Mouse (Mus musculus): ENCODE measurements around the gene Lgals3bp.
A peak's percentile ranks its signal among the peaks of the same experiment; 100 is the strongest.

Gene Lgals3bp

DNA sequence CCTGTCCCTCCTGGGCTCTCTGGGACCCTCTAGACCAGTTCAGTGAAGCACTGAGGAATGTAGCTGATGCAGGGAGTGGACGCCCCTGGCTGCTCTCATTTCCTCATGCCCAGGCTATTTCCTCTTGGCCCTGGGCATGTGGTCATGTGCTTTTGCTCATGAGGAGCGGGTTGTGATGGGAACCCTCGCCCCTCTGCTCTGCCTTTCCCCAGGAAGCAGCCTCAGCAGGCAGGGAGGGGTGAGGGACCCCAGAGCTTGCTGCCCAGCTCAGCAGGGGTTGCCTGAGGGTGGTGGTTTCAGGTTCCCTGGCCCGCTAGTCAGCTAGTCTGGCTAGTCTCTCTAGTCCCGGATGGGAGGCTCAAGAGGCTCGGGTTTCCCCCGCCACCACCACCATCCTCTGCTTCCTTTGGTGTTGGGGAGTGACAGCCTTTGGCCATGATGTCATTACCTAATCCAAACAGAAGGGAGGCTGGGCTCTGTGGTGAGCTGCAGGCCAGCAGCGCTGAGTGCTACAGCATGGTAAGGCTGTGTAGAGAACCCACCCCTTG, 38.8 kb downstream of the Lgals3bp start:
- DNase-seq (ENCODE audit: low spot score in 2 of 2) = no peak

DNA sequence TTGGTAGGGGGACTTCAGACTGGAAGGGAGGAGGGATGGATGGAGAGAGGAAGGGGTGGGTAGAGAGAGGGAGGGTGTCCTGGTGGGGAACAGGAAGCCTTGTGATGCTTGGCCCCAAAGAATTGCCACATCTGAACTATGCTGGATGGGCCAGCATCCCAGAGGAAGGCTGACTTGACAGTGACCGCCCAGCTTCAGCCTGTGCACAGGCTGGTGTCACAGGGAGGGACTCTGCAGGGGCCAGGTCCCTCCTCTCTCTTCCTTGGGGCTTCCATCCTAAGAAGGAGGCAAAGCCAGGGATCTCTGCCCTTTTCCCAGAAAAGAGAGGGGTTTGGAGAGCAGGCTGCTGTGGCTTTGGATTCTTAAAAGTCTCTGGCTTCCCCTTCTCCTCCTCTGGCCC, 39.4 kb downstream of the Lgals3bp start:
- no peak for DNase-seq (ENCODE audit: low spot score in 2 of 2)

DNA sequence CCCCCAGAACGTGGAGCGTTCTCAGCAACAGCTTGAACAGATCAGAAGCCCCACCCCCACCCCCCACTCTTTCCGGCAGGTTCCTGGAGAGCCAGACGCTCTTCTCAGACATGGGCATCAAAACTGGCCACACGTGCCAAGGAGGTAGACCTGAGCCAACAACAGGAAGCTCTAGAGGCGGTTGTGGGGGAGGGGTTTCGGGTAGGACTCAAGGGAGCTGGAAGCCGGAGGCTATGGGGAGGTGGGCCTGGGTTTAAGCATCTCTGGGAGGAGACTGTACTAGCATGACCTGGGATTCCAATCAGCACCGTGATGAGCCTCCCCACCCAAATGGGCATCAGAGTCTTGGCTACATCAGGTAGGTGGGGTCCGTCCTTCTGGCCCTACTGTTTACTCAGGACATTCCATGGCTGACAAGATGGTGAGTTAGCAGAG, 41.0 kb downstream of the Lgals3bp start:
- DNase-seq (ENCODE audit: low spot score in 2 of 2) = no peak

DNA sequence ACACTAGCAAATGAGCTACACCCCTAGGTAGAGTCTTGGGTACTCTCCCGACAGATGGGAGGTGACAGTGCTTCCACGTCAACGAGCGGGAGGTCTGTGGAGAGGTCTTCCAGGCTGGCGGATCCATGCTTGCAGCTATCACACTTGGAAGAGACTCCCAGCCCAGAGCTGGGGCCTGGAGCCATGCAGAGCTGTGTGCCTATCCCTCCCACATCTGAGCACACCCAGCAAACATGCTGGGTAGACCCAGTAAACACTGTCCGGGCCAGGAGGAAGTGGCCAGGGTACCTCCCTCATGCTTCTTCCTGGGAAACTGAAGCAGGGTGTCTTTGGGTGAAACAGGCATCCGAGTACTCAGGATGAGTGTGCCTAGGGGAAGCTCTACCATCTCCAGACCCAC, 41.4 kb downstream of the Lgals3bp start:
- DNase-seq (ENCODE audit: low spot score in 2 of 2) = no peak

DNA sequence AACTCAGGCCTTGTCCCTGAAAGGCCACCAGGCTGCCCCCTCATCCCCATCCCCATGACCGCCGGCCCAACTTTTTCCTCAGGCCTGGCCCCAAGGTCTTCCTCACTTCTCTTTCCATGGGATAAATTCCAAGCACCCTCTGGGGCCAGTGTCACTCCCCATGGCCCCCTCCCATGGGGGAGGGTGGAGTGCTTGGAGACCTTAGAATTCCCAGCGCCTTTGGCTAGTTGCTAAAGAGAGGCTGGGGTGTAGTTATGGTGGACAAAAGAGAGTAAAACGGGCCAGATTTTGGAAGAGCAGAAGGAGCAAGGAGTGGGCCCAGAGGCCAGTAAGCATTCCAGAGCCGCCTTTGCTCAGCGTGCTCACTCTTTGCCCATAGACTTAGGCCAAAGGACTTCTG, 46.3 kb downstream of the Lgals3bp start, which contains the start of gene Timp2:
Timp2 (minus strand) TSS at position 101 of the 400 bp plus-strand sequence.
- peak in 1 of 2 experiments; percentile 38 for DNase-seq (ENCODE audit: low spot score in 2 of 2)

DNA sequence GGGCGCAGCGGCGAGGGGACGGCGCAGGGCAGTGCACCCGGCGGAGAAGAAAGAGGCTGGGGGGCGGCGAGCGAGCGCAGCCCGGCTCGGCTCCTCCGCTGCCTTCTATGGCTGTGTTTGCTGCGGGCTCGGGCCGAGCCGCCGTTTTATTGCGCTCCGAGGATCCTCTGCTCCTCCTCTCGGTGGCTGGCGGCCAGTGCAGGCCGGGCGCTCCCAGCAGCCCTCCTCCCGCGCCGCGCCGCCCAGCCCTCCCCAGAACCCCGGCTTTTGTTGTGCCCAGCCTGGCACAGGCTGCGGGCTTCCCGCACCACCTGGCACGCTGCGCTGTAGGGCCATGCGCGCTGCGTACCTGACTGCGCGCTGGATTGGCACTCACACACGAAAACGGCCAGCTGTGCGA, 46.7 kb downstream of the Lgals3bp start:
- peak; percentile 76 to 86 for DNase-seq (ENCODE audit: low spot score in 2 of 2)

DNA sequence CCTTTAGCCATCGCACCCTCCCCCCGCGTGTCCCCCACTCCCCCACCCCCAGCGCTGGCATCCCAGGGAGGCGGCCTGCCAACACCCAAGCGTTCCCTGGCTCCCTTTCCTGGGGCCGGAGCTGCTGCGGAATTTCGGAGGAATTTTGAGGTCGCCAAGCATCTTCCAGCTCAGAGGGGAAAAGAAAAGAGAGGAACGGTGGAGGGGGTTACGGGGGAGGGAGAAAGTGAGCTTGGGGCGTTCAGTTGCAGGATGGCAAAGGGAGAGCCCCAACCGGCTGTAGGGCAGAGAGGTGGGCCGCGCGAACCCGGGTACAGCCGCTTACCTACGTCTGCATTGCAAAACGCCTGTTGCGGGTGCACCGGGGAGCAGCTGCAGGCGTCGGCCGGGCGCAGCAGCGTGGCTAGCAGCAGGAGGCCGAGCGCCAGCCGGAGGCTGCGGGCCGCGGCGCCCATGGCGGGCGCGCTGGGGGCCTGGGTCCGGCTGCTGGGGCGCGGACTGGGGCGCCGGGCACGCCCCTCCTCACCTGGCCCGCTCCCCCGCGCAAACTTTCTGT, 47.2 kb downstream of the Lgals3bp start:
- DNase-seq (ENCODE audit: low spot score in 2 of 2) = peak; percentile 40 to 52

DNA sequence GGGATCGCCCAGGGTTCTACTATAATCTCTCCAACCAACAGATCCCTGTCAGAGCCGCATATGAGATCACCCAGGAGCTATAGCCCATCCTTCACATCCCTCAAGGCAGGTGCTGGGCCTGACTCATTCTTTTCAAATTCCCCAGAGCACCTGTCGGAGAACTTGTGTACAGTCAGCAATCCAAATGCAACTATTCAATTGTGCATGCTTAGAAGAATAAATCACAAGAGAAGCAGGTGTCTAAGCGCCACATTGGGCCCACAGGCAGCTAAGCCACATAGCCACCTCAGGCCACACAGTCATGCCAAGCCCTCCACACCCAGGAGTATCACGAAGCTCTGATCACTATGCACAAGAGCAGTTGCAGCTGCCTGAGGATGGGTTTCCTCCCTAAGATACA, 52.4 kb downstream of the Lgals3bp start:
- no peak for DNase-seq (ENCODE audit: low spot score in 2 of 2)

DNA sequence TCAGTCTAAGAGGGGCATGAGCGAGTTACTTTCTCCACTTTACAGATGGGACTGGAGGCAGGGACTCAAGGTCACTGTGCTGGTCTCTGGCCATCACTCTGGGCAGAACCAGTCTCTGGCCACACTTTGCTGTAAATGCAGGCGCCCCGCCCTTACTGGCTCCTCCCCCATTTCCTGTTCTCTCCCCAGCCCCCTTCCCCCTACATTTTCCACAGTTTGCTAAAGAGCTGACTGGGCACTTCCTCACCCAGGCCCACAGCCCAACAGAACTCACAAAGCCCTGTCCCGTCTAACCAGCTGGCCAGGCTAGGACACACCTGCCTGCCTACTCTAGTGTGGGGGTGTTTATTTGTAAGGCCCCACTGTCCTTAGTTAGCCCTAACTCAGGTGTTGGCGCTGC, 53.0 kb downstream of the Lgals3bp start:
- DNase-seq (ENCODE audit: low spot score in 2 of 2) = peak; percentile 78 to 79

DNA sequence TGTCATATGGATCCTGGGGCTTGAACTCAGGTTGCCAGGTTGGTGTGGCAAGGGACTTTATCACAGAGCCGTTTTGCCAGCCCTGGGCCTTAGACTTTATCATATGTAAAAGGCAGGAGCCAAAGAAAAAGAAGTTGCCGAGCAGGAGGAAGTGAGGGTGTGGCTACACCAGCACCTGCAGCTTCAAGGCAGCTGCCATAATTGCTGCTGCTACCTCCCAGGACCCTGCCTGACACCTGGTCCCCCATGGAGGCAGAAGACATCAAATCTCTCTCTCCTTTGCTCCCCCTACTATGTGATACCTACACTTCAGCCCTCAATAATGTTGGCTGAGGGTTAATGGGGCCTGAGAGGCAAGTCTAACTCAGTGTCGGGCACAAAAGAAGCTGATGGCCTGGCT, 53.5 kb downstream of the Lgals3bp start:
- DNase-seq (ENCODE audit: low spot score in 2 of 2) = peak; percentile 72 to 79

DNA sequence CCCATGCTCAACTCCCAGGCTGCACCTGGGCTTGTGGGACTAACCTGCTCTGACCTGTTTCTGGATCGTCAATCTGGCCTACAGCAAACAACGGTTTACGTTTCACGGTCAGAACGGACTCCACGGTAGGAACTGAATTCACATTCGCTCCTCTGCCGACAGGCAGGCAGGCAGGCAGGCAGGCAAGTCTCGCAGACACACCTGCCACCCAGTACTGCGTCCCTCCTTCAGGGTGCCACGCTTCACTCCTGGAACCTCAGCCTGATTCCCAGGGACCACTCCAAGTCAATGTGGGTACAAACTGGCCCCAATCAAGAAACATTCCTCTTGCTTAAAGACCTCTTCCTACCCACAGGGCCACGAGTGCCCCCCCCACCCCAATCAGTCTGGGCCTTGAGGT, 54.0 kb downstream of the Lgals3bp start:
- DNase-seq (ENCODE audit: low spot score in 2 of 2) = no peak

DNA sequence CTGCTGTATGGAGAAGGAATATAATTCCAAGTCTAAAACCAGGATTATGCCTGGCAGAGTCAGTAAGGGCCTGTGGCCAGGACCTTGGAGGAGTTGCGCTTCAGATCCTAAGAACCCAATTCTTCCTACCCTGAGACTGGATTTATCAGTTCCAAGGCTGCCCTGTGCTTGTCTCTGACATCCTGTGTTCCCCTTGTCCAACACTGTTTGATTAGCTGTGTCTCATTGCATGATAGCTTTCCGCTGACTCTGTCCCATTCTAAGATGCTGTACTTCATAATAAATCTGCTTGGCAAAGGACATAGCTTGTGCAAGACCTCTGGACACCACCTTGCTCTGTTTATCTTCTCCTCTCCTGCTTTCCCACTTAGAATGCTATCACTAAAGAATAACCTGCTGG, 54.5 kb downstream of the Lgals3bp start:
- DNase-seq (ENCODE audit: low spot score in 2 of 2) = no peak

DNA sequence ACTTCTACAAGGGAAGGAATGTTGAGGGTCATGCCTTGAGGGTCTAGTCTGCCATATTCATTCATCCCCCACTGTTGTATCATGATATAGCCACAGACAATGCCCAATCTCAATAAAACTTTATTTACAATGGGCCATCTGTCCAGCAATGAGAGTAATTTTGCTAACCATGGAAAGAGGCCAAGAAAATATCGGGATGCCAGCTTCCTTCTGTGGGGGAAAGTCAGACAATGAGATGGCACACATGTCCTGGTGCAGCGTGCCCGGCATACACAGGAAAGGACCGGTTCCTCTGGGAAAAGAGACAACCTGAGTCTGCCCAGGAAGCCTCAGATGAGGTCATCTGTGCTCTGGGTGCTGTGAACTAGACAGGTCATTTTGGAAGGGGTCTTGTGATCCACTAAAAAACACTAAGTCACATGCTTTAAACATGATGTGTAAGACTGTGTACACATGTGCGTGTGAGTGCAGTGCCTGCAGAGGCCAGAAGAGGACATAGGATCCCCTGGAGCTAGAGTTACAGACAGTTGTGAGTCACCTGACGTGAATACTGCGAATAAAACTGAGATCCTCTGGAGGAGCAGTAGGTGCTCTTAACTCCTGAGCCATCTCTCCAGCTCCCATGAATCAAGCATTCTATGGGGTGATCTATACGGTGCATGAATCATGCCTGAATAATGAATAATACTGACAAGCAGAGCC, 55.3 kb downstream of the Lgals3bp start:
- no peak for DNase-seq (ENCODE audit: low spot score in 2 of 2)

DNA sequence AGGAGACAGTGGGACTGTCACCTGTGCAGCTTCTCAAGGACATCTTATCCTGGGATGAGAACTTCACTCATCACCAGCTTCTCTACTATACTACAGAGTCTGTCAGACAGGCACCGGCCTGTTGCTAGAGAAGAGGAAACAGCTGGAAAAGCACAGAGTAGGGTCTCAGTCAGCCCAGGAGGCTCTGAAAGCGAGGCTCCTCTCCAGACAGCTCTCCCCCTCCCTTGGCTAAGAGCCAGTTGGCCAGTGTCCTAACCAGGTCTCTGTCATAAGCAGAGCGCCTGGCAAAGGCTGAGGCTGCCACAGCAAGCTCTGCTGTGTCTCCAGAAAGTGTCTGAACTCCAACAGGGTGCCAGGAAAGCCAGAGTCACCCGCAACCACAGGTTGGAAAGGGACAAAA, 56.2 kb downstream of the Lgals3bp start:
- DNase-seq (ENCODE audit: low spot score in 2 of 2) = no peak

DNA sequence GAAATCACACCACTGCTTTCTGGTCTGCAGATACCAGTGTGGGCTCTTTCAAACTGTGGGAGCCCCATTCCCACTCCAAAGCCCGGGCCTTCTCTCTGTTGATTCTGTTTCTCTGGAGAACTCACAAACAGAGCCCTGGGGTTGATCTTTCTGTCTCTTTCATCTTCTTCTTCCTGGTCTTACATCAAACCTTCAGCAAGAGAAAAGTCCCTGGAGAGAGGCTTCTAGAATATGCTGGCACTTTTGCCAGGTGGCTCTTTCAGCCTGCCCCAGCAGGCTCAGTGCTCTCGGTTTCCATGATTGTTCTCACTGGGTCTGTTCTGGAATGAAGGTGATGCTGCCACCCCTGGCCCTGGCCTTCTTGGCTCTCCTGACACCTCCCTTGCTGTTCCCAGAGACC, 58.3 kb downstream of the Lgals3bp start:
- no peak for DNase-seq (ENCODE audit: low spot score in 2 of 2)
